Mouse (Mus musculus): ENCODE data around the gene Paqr6. TPM values are rescaled to one million over a fixed set of nuclear protein-coding genes. Genes with fewer than 3 reads are reported as not detected.

The Paqr6 gene
- 1 to 10 TPM; 8.1 to 9.4 TPM for total RNA-seq (2021)
- long read RNA-seq, experiment 1, transcript Paqr6-204 (8 exons, 1,670 nt), result major isoform, 5 of 18 reads
- long read RNA-seq, experiment 1, partial matches to known transcripts, result 0 of 18 reads
- long read RNA-seq, experiment 1, other reads (novel, unspliced or antisense), result 13 of 18 reads
- long read RNA-seq, experiment 2, transcript Paqr6-204 (8 exons, 1,670 nt), result major isoform, 8 of 26 reads
- long read RNA-seq, experiment 2, partial matches to known transcripts, result 1 of 26 reads
- long read RNA-seq, experiment 2, other reads (novel, unspliced or antisense), result 17 of 26 reads

- peak; percentile 36 to 42 for DNase-seq (ENCODE audit: low spot score in 2 of 2)
These were observed at the start of gene Paqr6 for GRCm38 (mm10) chr3:88364337-88364736. Paqr6 (plus strand) TSS chr3:88364584.

- peak; percentile 50 to 70 for DNase-seq (ENCODE audit: low spot score in 2 of 2)
These were observed 39.4 kb upstream of the Paqr6 start, which contains the start of gene Glmp for GRCm38 (mm10) chr3:88324951-88325405. Glmp (plus strand) TSS chr3:88325023.

GRCm38 (mm10) chr3:88328956-88329355 is 35.4 kb upstream of the Paqr6 start:
- DNase-seq (ENCODE audit: low spot score in 2 of 2), result no peak

- DNase-seq (ENCODE audit: low spot score in 2 of 2), result no peak
These were observed 33.1 kb upstream of the Paqr6 start for GRCm38 (mm10) chr3:88331282-88331681.

GRCm38 (mm10) chr3:88334029-88334658 is 30.2 kb upstream of the Paqr6 start:
- no peak for DNase-seq (ENCODE audit: low spot score in 2 of 2)

GRCm38 (mm10) chr3:88334902-88335435 is 29.4 kb upstream of the Paqr6 start:
- no peak for DNase-seq (ENCODE audit: low spot score in 2 of 2)

- no peak for DNase-seq (ENCODE audit: low spot score in 2 of 2)
These were observed 28.8 kb upstream of the Paqr6 start for GRCm38 (mm10) chr3:88335436-88336053.

- peak; percentile 96 to 97 for DNase-seq (ENCODE audit: low spot score in 2 of 2)
These were observed 28.0 kb upstream of the Paqr6 start, which contains the start of the genes Tmem79 and Smg5 for GRCm38 (mm10) chr3:88336058-88337013. Tmem79 (minus strand) TSS chr3:88336148. Smg5 (plus strand) TSS chr3:88336260.

GRCm38 (mm10) chr3:88337367-88338020 is 26.9 kb upstream of the Paqr6 start:
- DNase-seq (ENCODE audit: low spot score in 2 of 2), result no peak

- no peak for DNase-seq (ENCODE audit: low spot score in 2 of 2)
These were observed 26.1 kb upstream of the Paqr6 start for GRCm38 (mm10) chr3:88338316-88338715.

GRCm38 (mm10) chr3:88339006-88339405 is 25.4 kb upstream of the Paqr6 start:
- no peak for DNase-seq (ENCODE audit: low spot score in 2 of 2)

GRCm38 (mm10) chr3:88350732-88351131 is 13.7 kb upstream of the Paqr6 start:
- no peak for DNase-seq (ENCODE audit: low spot score in 2 of 2)

- DNase-seq (ENCODE audit: low spot score in 2 of 2), result no peak
These were observed 11.5 kb upstream of the Paqr6 start for GRCm38 (mm10) chr3:88352907-88353306.

GRCm38 (mm10) chr3:88354396-88355165 is 9.8 kb upstream of the Paqr6 start:
- no peak for DNase-seq (ENCODE audit: low spot score in 2 of 2)

- no peak for DNase-seq (ENCODE audit: low spot score in 2 of 2)
These were observed 4.8 kb upstream of the Paqr6 start for GRCm38 (mm10) chr3:88359584-88359983.

GRCm38 (mm10) chr3:88359989-88360388 is 4.4 kb upstream of the Paqr6 start:
- no peak for DNase-seq (ENCODE audit: low spot score in 2 of 2)

- no peak for DNase-seq (ENCODE audit: low spot score in 2 of 2)
These were observed 3.3 kb upstream of the Paqr6 start for GRCm38 (mm10) chr3:88361096-88361495.

GRCm38 (mm10) chr3:88361612-88362313 is 2.6 kb upstream of the Paqr6 start:
- DNase-seq (ENCODE audit: low spot score in 2 of 2), result peak; percentile 28 to 60

- peak in 1 of 2 experiments; percentile 58 for DNase-seq (ENCODE audit: low spot score in 2 of 2)
These were observed 684 bp upstream of the Paqr6 start for GRCm38 (mm10) chr3:88363700-88364099.

Measured in layer of hippocampus, postnatal 14 days (tissue).